Mouse (Mus musculus): ENCODE measurements at regions not wholly inside any gene's neighbourhood (a gene's known extent, or its start where the extent isn't known, plus 50 kb on each side); places are given as distances from the start of the nearest gene placed in this dataset.

- TF ChIP-seq MAX (IDR thresholded peaks at IDR 0.05; ENCODE audit: low read length): no peak
- no peak for TF ChIP-seq TBP (conservative IDR thresholded peaks at IDR 0.05; ENCODE audit: low read depth, low read length)
- no peak for TF ChIP-seq ETS1 (conservative IDR thresholded peaks at IDR 0.05; ENCODE audit: low read depth, low read length)
- TF ChIP-seq HCFC1 (IDR thresholded peaks at IDR 0.05; ENCODE audit: low read depth, low read length): no peak
- no peak for TF ChIP-seq MYC (IDR thresholded peaks at IDR 0.05; ENCODE audit: low read depth, low read length)
- no peak for TF ChIP-seq NELFE (IDR thresholded peaks at IDR 0.05; ENCODE audit: low read depth, low read length)
- TF ChIP-seq SMC3 (IDR thresholded peaks at IDR 0.05; ENCODE audit: low read depth, low read length): no peak
- TF ChIP-seq USF2 (conservative IDR thresholded peaks at IDR 0.05; ENCODE audit: low read depth, low read length): no peak
- no peak for TF ChIP-seq KAT2A (IDR thresholded peaks at IDR 0.05; ENCODE audit: insufficient replicate concordance, low read length)
- TF ChIP-seq MXI1 (IDR thresholded peaks at IDR 0.05; ENCODE audit: low read depth, low read length): no peak
- in situ Hi-C loops (cut with MboI; ENCODE audit: low pct_ligation_motif_present, low pct_unique_long_range_greater_than_20kb, low sequenced_read_pairs) (no loop called here), dilution Hi-C loops (cut with MboI; ENCODE audit: extremely low pct_ligation_motif_present, extremely low pct_unique_long_range_greater_than_20kb, low sequenced_read_pairs) (no loop called here)
Observed at GRCm38 (mm10) chr14:105624387-105624786, 272.2 kb downstream of the Spry2 start.

GRCm38 (mm10) chr14:105622166-105622565 lies 274.5 kb downstream of the Spry2 start:
- H3K9ac ChIP-seq (ENCODE audit: insufficient read depth, low read depth): no peak overlapping the region
- H3K27ac ChIP-seq (ENCODE audit: insufficient read depth, low read depth): no peak overlapping the region
- no peaks in the 10 kb centered on the region for H3K27me3 ChIP-seq (replicated peaks)
- no peaks in the 10 kb centered on the region for H3K36me3 ChIP-seq (replicated peaks in 1 of 2; ENCODE audit: control insufficient read depth in 1 of 2, insufficient read depth in 1 of 2, low read length in 1 of 2)
- in situ Hi-C loops (cut with MboI; ENCODE audit: low pct_ligation_motif_present, low pct_unique_long_range_greater_than_20kb, low sequenced_read_pairs): no loop called here
- H3K4me3 ChIP-seq (replicated peaks in 1 of 3; ENCODE audit: low read depth in 2 of 3, low read length in 2 of 3, poor library complexity in 1 of 3): no peak overlapping the region
- no peaks in the 10 kb centered on the region for H3K79me2 ChIP-seq (replicated peaks; ENCODE audit: control insufficient read depth, extremely low read depth, insufficient read depth, poor library complexity, severe bottlenecking)
- no peaks in the 10 kb centered on the region for H3K4me1 ChIP-seq (ENCODE audit: control insufficient read depth in 1 of 2, insufficient read depth in 2 of 2)
- H3K4me2 ChIP-seq (ENCODE audit: insufficient read depth, low read depth, poor library complexity, severe bottlenecking): no peak overlapping the region
- dilution Hi-C loops (cut with MboI; ENCODE audit: extremely low pct_ligation_motif_present, extremely low pct_unique_long_range_greater_than_20kb, low sequenced_read_pairs): no loop called here
- no peak for TF ChIP-seq CHD2 (IDR thresholded peaks at IDR 0.05; ENCODE audit: low read length)
- no peak for TF ChIP-seq CHD1 (IDR thresholded peaks at IDR 0.05; ENCODE audit: low read depth, low read length)
- no peak for TF ChIP-seq MAX (IDR thresholded peaks at IDR 0.05; ENCODE audit: low read length)
- TF ChIP-seq NELFE (IDR thresholded peaks at IDR 0.05; ENCODE audit: low read depth, low read length): no peak
- TF ChIP-seq MAFK (IDR thresholded peaks at IDR 0.05; ENCODE audit: insufficient replicate concordance, low read length): no peak
- TF ChIP-seq TBP (conservative IDR thresholded peaks at IDR 0.05; ENCODE audit: low read depth, low read length): no peak
- TF ChIP-seq UBTF (IDR thresholded peaks at IDR 0.05; ENCODE audit: low read depth, low read length): no peak
- no peak for TF ChIP-seq TCF12 (IDR thresholded peaks at IDR 0.05; ENCODE audit: low read depth, low read length)
- TF ChIP-seq SIN3A (IDR thresholded peaks at IDR 0.05; ENCODE audit: low read length): no peak
- TF ChIP-seq BHLHE40 (IDR thresholded peaks at IDR 0.05; ENCODE audit: low read depth, low read length): no peak
- DNase-seq (ENCODE audit: extremely low read depth): no peak
- peaks cover 23% of the 10 kb centered on the region for H3K9me3 ChIP-seq (replicated peaks; ENCODE audit: low read length)

More at GRCm38 (mm10) chr14:105624387-105624786, 272.2 kb downstream of the Spry2 start:
- Histone ChIP-seq H3K4me2 (ENCODE audit: insufficient read depth, low read depth, poor library complexity, severe bottlenecking) (no peak overlapping the region), H3K9me3 (replicated peaks; ENCODE audit: low read length) (peaks cover 31% of the 10 kb centered on the region), H3K9ac (ENCODE audit: insufficient read depth, low read depth) (no peak overlapping the region), H3K27ac (ENCODE audit: insufficient read depth, low read depth) (no peak overlapping the region), H3K4me1 (ENCODE audit: control insufficient read depth in 1 of 2, insufficient read depth in 2 of 2) (0 out of 4 replicates have a peak, but pooled peaks cover 0 to 4% of the 10 kb centered on the region in 2 experiments), H3K36me3 (replicated peaks in 1 of 2; ENCODE audit: control insufficient read depth in 1 of 2, insufficient read depth in 1 of 2, low read length in 1 of 2) (no peaks in the 10 kb centered on the region), H3K27me3 (replicated peaks) (no peaks in the 10 kb centered on the region), H3K79me2 (replicated peaks; ENCODE audit: control insufficient read depth, extremely low read depth, insufficient read depth, poor library complexity, severe bottlenecking) (no peaks in the 10 kb centered on the region), H3K4me3 (replicated peaks in 1 of 3; ENCODE audit: low read depth in 2 of 3, low read length in 2 of 3, poor library complexity in 1 of 3) (no peak overlapping the region)
- no peak for DNase-seq (ENCODE audit: extremely low read depth)

Data from CH12.LX (cell line).